Mouse (Mus musculus): ENCODE results near the gene Inf2. TPM values are rescaled to one million over a fixed set of nuclear protein-coding genes. Genes with fewer than 3 reads are reported as not detected.

Gene Inf2
- polyA plus RNA-seq, 1 experiment from 2014 or later: 1.4 TPM

- 65% methylated on average over 8 of the region's 8 CpGs for WGBS
- Histone ChIP-seq H3K4me1 (replicated peaks) (peaks cover 62% of the 10 kb centered on the region), H3K4me2 (no peak overlapping the region), H3K27me3 (peaks cover 40% of the 10 kb centered on the region), H3K4me3 (no peak overlapping the region), H3K9ac (no peak overlapping the region), H3K9me3 (no peaks in the 10 kb centered on the region), H3K27ac (replicated peaks) (no peak overlapping the region), H3K36me3 (no peaks in the 10 kb centered on the region)
- no peak for ATAC-seq (ENCODE audit: low read depth)
Observed at GRCm38 (mm10) chr12:112590566-112591239, 2.1 kb downstream of the Inf2 start.

DNA sequence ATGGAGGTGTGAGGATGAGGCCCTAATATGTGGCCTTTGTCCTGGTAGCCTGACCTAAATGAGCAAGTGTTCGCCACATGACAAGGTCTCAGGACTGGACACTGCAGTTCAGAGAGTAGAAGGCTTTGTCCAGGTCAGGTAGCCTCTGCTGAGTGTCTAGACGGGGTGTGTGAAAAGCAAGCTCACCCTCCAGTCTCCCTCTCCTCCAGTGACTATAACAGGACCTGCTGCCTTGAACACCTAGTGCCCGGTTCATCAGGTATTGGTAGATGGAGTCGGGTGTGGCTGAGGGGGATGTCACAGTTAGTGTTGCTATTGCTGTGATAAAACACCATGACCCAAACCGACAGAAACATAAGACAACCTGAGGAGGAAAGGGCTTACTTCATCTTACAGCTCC is 2.7 kb downstream of the Inf2 start:
- Histone ChIP-seq H3K4me3 (no peak overlapping the region), H3K27ac (replicated peaks) (no peak overlapping the region), H3K9me3 (no peaks in the 10 kb centered on the region), H3K4me2 (no peak overlapping the region), H3K36me3 (no peaks in the 10 kb centered on the region), H3K27me3 (peaks cover 36% of the 10 kb centered on the region), H3K4me1 (replicated peaks) (peaks cover 63% of the 10 kb centered on the region), H3K9ac (no peak overlapping the region)
- no peak for ATAC-seq (ENCODE audit: low read depth)
- WGBS: 85% methylated on average over 5 of the region's 5 CpGs

GRCm38 (mm10) chr12:112591730-112592129 is 3.1 kb downstream of the Inf2 start:
- Histone ChIP-seq H3K9me3 (no peaks in the 10 kb centered on the region), H3K4me1 (replicated peaks) (peaks cover 63% of the 10 kb centered on the region), H3K4me3 (no peak overlapping the region), H3K9ac (no peak overlapping the region), H3K27ac (replicated peaks) (no peak overlapping the region), H3K36me3 (no peaks in the 10 kb centered on the region), H3K4me2 (no peak overlapping the region), H3K27me3 (peaks cover 32% of the 10 kb centered on the region)
- no peak for ATAC-seq (ENCODE audit: low read depth)
- WGBS: 85% methylated on average over 3 of the region's 3 CpGs

DNA sequence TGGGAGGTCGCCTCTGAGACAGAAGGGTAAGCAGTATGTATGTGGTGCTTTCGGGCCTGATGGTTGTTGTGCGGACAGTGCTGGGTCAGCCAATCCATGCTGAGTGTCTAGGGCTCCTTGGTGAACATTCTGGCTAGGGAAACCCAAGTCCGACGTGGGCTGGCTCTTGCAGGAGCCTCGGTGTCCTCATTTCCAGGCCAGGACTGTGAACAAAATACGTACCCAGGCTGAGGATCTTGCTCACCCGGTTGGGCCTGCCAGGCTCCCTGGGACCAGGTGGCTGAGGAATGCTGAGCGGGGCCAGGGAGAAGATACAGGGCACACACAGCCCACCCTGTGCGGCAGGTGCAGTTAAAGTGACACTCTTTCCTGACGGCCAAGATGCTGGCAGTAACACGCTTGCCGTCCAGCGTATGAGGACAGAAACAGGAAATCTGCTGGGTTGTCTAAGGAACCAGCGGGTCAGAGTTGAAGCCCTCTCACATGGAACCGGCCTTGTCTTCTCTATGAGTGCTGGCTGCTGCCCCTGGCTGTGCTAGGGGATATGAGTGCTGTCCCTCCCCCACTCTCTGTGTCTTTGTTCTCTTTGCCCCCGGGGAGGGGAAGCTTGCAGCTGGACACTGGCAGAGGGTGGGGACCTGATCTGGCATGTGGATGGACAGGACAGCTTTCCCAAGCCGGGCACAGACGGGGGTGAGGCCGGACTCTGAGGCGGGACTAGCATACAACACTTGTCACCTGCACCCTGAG is 4.6 kb downstream of the Inf2 start:
- Histone ChIP-seq H3K4me1 (replicated peaks) (peaks cover 54% of the 10 kb centered on the region), H3K36me3 (no peaks in the 10 kb centered on the region), H3K27ac (replicated peaks) (no peak overlapping the region), H3K9ac (no peak overlapping the region), H3K9me3 (no peaks in the 10 kb centered on the region), H3K4me2 (no peak overlapping the region), H3K27me3 (peaks cover 21% of the 10 kb centered on the region), H3K4me3 (no peak overlapping the region)
- WGBS: 75% methylated on average over 21 of the region's 21 CpGs
- no peak for ATAC-seq (ENCODE audit: low read depth)

- H3K9ac ChIP-seq: 0 out of 2 replicates have a peak overlapping the region, but pooled peaks have one; percentile 8
- H3K4me3 ChIP-seq: no peak overlapping the region
- H3K36me3 ChIP-seq: no peaks in the 10 kb centered on the region
- H3K27ac ChIP-seq (replicated peaks): peak overlapping the region; percentile 59
- peaks cover 43% of the 10 kb centered on the region for H3K4me1 ChIP-seq (replicated peaks)
- H3K27me3 ChIP-seq: peaks cover 13% of the 10 kb centered on the region
- H3K9me3 ChIP-seq: no peaks in the 10 kb centered on the region
- H3K4me2 ChIP-seq: no peak overlapping the region
- no peak for ATAC-seq (ENCODE audit: low read depth)
- 75% methylated on average over 16 of the region's 16 CpGs for WGBS
Observed at GRCm38 (mm10) chr12:112593951-112594915, 5.6 kb downstream of the Inf2 start.

DNA sequence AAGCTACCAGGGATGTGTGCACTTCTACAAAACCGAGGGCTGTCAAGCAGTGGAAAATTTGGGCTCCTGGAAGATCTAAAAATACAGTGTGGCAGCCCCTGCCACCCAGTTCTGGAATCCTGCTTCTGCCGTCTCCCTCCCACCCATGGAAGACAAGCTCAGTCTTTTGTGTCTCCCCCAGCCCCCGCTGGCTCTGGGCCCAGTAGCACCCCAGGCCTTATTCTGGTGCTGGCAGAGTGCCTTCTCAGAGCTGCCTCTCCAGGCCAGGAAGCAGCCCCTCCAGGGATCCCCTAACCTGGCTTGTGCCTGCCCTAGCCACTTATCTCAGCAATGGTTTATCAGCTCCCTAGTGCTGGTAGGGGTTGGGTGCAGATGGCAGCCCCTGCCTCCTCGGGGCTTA is 6.4 kb downstream of the Inf2 start:
- H3K27ac ChIP-seq (replicated peaks): peak overlapping the region; percentile 59
- 45% methylated on average over 4 of the region's 4 CpGs for WGBS
- H3K4me2 ChIP-seq: no peak overlapping the region

GRCm38 (mm10) chr12:112595626-112596025 is 7.0 kb downstream of the Inf2 start:
- no peak overlapping the region for H3K27ac ChIP-seq (replicated peaks)
- ATAC-seq (ENCODE audit: low read depth): no peak
- H3K4me3 ChIP-seq: no peak overlapping the region
- no peaks in the 10 kb centered on the region for H3K9me3 ChIP-seq
- H3K4me2 ChIP-seq: no peak overlapping the region
- peaks cover 39% of the 10 kb centered on the region for H3K4me1 ChIP-seq (replicated peaks)
- H3K36me3 ChIP-seq: no peaks in the 10 kb centered on the region
- no peaks in the 10 kb centered on the region; the same call in 1 of the 2 replicates for H3K27me3 ChIP-seq
- H3K9ac ChIP-seq: no peak overlapping the region
- 89% methylated on average over 4 of the region's 4 CpGs for WGBS

More for the DNA sequence above, 6.4 kb downstream of the Inf2 start:
- H3K36me3 ChIP-seq: no peaks in the 10 kb centered on the region
- H3K4me3 ChIP-seq: no peak overlapping the region
- no peak for ATAC-seq (ENCODE audit: low read depth)
- no peak overlapping the region for H3K9ac ChIP-seq
- H3K27me3 ChIP-seq: peaks cover 5% of the 10 kb centered on the region
- peaks cover 41% of the 10 kb centered on the region for H3K4me1 ChIP-seq (replicated peaks)
- H3K9me3 ChIP-seq: no peaks in the 10 kb centered on the region

GRCm38 (mm10) chr12:112596454-112596853 is 7.9 kb downstream of the Inf2 start:
- Histone ChIP-seq H3K9ac (no peak overlapping the region), H3K9me3 (no peaks in the 10 kb centered on the region), H3K36me3 (no peaks in the 10 kb centered on the region), H3K4me3 (no peak overlapping the region), H3K27me3 (no peaks in the 10 kb centered on the region; the same call in 1 of the 2 replicates), H3K4me1 (replicated peaks) (peaks cover 36% of the 10 kb centered on the region), H3K27ac (replicated peaks) (no peak overlapping the region), H3K4me2 (no peak overlapping the region)
- ATAC-seq (ENCODE audit: low read depth): no peak
- WGBS: 76% methylated on average over 9 of the region's 9 CpGs

DNA sequence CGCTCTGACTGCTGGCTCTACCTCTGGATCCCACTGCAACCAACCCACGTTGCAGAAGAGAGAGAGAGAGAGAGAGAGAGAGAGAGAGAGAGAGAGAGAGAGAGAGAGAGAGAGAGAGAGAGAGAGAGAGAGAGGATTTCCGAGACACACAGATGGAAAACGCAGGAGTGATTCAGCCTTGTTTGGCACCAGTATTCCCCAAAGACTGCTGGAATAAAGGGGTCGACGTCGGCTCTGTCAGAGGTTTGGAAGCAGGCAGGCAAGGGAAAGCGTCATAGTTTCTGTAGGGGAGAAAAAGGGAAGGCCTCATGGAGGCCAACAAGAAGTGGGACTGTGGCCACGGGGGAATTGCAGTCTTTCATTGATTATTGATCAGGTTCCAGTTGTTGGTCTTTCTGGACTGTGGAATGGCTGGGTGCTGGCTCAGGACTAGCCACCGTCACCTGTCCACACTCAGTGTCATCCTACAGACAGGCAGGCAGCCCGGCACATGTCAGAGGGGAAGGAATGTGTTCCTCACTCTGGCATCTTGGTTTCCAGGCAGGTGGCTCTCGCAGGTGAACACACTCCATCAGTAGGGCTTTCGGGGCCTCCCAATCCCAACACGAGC is 8.4 kb downstream of the Inf2 start:
- no peak overlapping the region for H3K27ac ChIP-seq (replicated peaks)
- no peak overlapping the region for H3K4me3 ChIP-seq
- no peaks in the 10 kb centered on the region for H3K36me3 ChIP-seq
- peaks cover 36% of the 10 kb centered on the region for H3K4me1 ChIP-seq (replicated peaks)
- 70% methylated on average over 14 of the region's 14 CpGs for WGBS
- no peaks in the 10 kb centered on the region for H3K27me3 ChIP-seq
- H3K9ac ChIP-seq: no peak overlapping the region
- no peak for ATAC-seq (ENCODE audit: low read depth)
- H3K9me3 ChIP-seq: no peaks in the 10 kb centered on the region
- no peak overlapping the region for H3K4me2 ChIP-seq

DNA sequence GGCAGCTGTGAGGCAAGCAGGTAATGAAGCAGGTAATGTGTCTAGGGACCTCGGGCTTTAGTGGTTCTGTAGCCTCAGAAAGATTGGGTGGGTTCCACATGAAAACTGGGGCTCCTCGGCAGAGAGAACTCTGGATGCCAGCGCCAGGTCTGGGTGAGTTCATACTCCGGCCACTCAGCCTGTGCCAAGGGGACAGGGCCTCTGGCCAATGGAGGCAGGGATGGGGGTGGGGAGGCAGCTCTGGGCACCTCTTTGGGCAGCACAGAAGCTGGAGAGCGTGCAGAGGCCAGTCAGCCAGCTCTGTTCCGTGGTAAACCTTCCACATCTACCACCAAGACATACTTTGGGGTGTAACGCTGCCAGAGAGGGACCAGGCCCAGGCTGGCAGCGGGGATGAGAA is 9.0 kb downstream of the Inf2 start:
- WGBS: 83% methylated on average over 8 of the region's 8 CpGs
- Histone ChIP-seq H3K4me3 (no peak overlapping the region), H3K27me3 (no peaks in the 10 kb centered on the region), H3K9ac (0 out of 2 replicates have a peak overlapping the region, but pooled peaks have one; percentile 5), H3K4me1 (replicated peaks) (peaks cover 32% of the 10 kb centered on the region), H3K4me2 (no peak overlapping the region), H3K9me3 (no peaks in the 10 kb centered on the region), H3K36me3 (no peaks in the 10 kb centered on the region), H3K27ac (replicated peaks) (no peak overlapping the region)
- ATAC-seq (ENCODE audit: low read depth): no peak

DNA sequence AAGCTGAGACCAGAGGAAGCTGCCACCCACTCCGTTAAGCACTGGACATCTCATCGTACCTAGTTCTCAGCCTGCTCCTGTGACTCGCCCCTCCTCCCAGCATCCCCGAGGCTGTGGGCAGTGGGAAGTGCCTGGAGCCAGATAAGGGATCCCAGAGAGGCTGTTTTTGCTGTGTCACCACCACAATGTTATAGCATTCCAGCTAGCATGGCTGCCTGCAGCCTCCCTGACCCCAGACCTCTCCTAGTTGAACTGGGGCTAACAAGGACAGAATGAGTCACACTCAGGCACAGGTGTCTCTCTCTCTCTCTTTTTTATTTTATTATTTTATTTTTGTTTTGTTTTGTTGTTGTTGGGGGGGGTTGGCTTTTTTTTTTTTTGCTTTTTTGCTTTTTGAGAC is 10.6 kb downstream of the Inf2 start:
- peaks cover 20% of the 10 kb centered on the region for H3K4me1 ChIP-seq (replicated peaks)
- H3K4me3 ChIP-seq: no peak overlapping the region
- no peak overlapping the region for H3K27ac ChIP-seq (replicated peaks)
- H3K4me2 ChIP-seq: no peak overlapping the region
- H3K27me3 ChIP-seq: no peaks in the 10 kb centered on the region
- no peak for ATAC-seq (ENCODE audit: low read depth)
- 42% methylated on average over 4 of the region's 4 CpGs for WGBS
- H3K9me3 ChIP-seq: no peaks in the 10 kb centered on the region
- H3K9ac ChIP-seq: no peak overlapping the region
- H3K36me3 ChIP-seq: no peaks in the 10 kb centered on the region
